Mouse (Mus musculus) left cerebral cortex, postnatal 14 days (tissue): ENCODE data around the gene Lgals7. TPM values are rescaled to one million over a fixed set of nuclear protein-coding genes. Genes with fewer than 3 reads are reported as not detected.

Source experiments
- DNase-seq, 2 experiments: peaks; one replicate each; pipeline ENCODE4 v3.0.0; 2021 to 2022; ENCODE audit warnings: low spot score in 2 of 2, mixed read lengths in 1 of 2
- intact Hi-C: fragments of 180-260 bp; cut with DNase I; formaldehyde crosslinking; loops from one replicate; pipeline ENCODE4 v1.15.1; 2025
- long read RNA-seq, 2 experiments: library from polyadenylated mRNA; stranded (forward); transcript quantifications; one replicate each; pipeline ENCODE4 v2.0.0; 2021
- total RNA-seq, 2 experiments: library from RNA; stranded (reverse); gene quantifications; 2 replicates each; pipeline ENCODE4 v1.2.3; 2021

Lgals7 gene
- total RNA-seq: under 1 TPM in 1 of 2 experiments, not detected in 1; 0.47 TPM
- long read RNA-seq, experiment 1: 0 reads
- long read RNA-seq, experiment 2, partial matches to known transcripts: 1 of 1 reads
- long read RNA-seq, experiment 2, other reads (novel, unspliced or antisense): 0 of 1 reads

- intact Hi-C loops: no loop called here
- no peak for DNase-seq
These were observed at the start of gene Lgals7 for GRCm38 (mm10) chr7:28863540-28863939. TSS of gene Lgals7 (plus strand) at chr7:28863853.

- DNase-seq: peak in 1 of 2 experiments; percentile 2
- intact Hi-C loops: loop anchor here (5.0 kb wide), 1 partner anchor 83 kb away; no protein-coding TSS in a partner anchor
These were observed 49.2 kb upstream of the Lgals7 start for GRCm38 (mm10) chr7:28814306-28815034.

GRCm38 (mm10) chr7:28815230-28815629, 48.4 kb upstream of the Lgals7 start:
- no peak for DNase-seq
- intact Hi-C loops: loop anchor here (5.0 kb wide), 1 partner anchor 82 kb away; no protein-coding TSS in a partner anchor

- DNase-seq: no peak
- intact Hi-C loops: loop anchor here (5.0 kb wide), 1 partner anchor 81 kb away; no protein-coding TSS in a partner anchor
These were observed 47.5 kb upstream of the Lgals7 start for GRCm38 (mm10) chr7:28816201-28816600.

- DNase-seq: no peak
These were observed 46.7 kb upstream of the Lgals7 start for GRCm38 (mm10) chr7:28816920-28817319.

GRCm38 (mm10) chr7:28817524-28817923, 46.1 kb upstream of the Lgals7 start:
- DNase-seq: no peak

More at GRCm38 (mm10) chr7:28816920-28817319, 46.7 kb upstream of the Lgals7 start:
- intact Hi-C loops: loop anchor here (5.0 kb wide), 1 partner anchor 80 kb away; no protein-coding TSS in a partner anchor

GRCm38 (mm10) chr7:28817957-28818356, 45.7 kb upstream of the Lgals7 start:
- intact Hi-C loops: loop anchor here (5.0 kb wide), 1 partner anchor 79 kb away; no protein-coding TSS in a partner anchor

More at GRCm38 (mm10) chr7:28817524-28817923, 46.1 kb upstream of the Lgals7 start:
- intact Hi-C loops: loop anchor here (5.0 kb wide), 1 partner anchor 80 kb away; no protein-coding TSS in a partner anchor

GRCm38 (mm10) chr7:28818436-28818835, 45.2 kb upstream of the Lgals7 start:
- intact Hi-C loops: loop anchor here (5.0 kb wide), 1 partner anchor 79 kb away; no protein-coding TSS in a partner anchor
- no peak for DNase-seq

More at GRCm38 (mm10) chr7:28817957-28818356, 45.7 kb upstream of the Lgals7 start:
- DNase-seq: no peak

DNA sequence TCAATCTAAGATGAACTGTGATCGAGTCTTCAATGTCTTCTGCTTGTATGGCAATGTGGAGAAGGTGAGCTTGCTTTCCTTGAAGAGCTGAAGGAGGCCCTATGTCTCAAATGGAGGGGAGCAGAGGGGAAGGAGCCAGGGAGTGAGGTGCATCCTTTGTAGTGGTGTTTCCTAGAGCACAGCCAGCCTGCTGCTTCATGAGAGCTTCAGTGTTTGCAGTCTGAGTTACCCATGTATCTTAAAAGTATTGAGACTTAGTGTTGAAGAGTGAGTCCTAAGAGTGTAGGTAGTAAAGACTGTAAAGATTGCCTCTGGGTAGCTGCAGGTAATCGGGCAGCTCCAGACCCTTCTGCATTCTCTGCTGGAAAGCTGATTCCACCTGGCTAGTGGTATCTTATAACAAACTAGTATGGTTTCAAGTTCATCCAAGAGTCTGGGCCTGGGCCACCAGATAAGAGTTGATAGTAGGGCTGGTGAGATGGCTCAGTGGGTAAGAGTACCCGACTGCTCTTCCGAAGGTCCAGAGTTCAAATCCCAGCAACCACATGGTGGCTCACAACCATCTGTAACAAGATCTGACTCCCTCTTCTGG, 44.7 kb upstream of the Lgals7 start:
- no peak for DNase-seq
- intact Hi-C loops: loop anchor here (5.0 kb wide), 1 partner anchor 78 kb away; no protein-coding TSS in a partner anchor

DNA sequence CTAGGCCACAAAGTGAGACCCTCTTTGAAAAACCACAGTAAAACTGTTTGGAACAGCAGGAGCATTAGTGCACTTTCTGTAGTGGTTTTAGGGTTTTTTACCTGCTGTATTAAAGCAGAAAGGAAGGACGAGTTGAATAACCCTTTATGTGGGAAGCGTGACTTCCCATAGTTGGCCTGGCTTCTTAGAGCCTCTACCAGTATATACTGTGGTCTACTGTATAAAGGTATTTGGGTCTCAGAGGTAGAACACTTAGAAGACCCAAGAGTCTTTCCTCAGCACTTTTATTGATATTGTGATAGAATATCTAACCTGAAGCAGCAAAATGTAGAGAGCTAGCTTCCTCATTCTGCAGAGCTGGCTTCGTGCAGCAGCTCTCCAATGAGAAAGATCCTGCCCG, 44.1 kb upstream of the Lgals7 start:
- intact Hi-C loops: loop anchor here (5.0 kb wide), 1 partner anchor 78 kb away; no protein-coding TSS in a partner anchor

DNA sequence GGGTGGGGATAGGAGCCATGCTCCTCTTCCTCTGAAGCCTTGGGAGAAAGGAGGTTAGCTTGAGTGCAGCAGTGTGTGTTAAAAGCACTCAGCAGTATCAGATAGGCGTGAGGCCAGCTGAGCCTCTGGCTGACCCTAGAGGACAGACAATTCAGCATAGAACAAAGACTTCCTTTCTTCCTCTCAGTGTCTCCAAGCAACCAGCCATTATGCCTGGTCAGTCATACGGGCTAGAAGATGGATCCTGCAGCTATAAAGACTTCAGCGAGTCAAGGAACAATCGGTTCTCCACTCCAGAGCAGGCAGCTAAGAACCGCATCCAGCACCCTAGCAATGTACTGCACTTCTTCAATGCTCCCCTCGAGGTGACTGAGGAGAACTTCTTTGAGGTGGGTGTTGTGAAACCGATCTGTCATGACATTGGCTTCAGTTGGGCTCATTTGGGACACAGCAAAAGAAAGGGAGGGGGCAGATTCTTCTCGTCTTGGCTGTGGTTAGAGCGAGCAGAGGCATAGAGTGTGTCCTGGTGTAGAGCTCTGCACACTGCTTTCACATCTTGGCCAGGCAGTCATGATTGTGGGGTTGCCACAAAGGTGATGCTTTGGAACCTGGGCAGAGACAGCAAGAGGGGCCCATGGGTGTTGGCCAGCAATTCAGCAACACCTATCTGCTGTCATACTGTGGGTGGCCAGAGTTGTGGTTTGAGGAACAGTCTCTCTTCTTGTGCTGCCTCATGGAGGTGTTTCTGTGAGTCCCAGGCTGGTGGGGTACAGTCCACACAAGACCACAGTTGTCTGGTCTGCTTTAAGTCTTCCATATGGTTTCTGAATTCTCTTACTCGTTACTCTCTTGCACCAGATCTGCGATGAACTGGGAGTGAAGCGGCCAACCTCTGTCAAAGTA, 43.0 kb upstream of the Lgals7 start:
- intact Hi-C loops: no loop called here
- peak in 1 of 2 experiments; percentile 50 for DNase-seq

More for the DNA sequence above, 44.1 kb upstream of the Lgals7 start:
- DNase-seq: no peak

DNA sequence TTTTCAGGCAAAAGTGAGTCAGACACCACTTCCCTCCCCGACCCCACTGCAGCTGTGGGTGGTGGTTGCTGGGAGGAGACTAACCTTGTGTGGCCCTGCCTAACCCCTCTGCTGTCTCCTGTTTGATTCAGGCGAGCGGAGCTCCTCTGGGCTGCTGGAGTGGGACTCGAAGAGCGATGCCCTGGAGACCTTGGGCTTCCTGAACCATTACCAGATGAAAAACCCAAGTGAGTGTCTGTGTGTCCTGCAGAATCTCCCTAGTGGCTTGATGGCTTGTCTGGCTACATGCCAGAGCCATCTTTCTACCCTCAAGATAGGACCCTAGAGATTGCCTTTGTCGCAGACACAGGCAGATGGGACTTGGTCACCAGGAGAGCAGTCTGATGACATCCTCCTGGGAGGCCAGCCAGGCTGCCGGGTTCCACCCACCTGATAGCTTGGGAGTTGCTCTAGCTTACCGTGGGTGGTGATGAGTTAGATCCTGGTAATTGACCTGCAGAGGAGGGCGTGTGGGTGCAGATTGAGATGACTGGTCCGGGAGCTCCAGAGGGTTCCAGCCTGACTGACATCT, 42.3 kb upstream of the Lgals7 start:
- peak in 1 of 2 experiments; percentile 69 for DNase-seq
- intact Hi-C loops: no loop called here

DNA sequence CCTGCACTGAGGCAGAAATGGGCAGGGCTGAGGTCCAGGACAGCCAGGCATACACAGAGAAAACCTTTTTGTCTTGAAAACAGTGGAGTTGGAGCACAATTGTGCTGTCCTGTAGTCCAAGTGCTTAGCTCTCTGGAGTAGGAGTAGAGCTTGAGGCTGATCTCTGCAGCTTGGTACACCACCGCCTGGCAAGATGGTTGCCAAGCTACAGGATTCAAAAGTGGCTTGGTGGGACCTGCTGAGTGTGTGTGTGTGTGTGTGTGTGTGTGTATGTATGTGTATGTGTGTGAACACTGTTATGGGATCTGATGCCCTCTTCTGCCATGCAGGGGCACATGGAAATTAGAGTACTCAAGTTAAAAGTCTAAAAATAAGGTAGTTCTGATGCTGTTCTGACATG, 41.1 kb upstream of the Lgals7 start:
- DNase-seq: no peak
- intact Hi-C loops: no loop called here

- intact Hi-C loops: no loop called here
- no peak for DNase-seq
These were observed 40.4 kb upstream of the Lgals7 start for GRCm38 (mm10) chr7:28822993-28823903.

DNA sequence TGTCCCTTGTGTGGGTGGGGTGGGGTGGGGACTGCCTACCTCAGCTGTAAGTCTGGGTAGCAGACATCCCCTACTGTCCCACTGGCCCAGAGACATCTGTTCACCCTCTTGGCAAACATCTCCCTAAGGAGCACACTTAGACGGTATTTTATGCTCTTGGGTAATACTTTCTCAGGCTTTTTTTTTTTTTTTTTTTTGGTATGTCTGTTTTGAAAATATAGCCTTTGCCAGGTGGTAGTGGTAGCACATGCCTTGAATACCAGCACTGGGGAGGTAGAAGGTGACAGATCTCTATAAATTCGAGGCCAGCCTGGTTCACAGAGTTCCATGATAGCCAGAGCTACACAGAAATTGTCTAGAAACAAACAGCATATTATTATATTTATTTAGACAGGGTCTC, 39.7 kb upstream of the Lgals7 start:
- no peak for DNase-seq
- intact Hi-C loops: no loop called here

GRCm38 (mm10) chr7:28824941-28825685, 38.5 kb upstream of the Lgals7 start, which contains the start of gene Ech1:
TSS of gene Ech1 (plus strand) at chr7:28825217.
- DNase-seq: peak; percentile 92 to 95
- intact Hi-C loops: loop anchor here (5.0 kb wide), 1 partner anchor 42 kb away; no protein-coding TSS in a partner anchor
